Mouse (Mus musculus) forelimb bud, embryonic 11.5 days (tissue): ENCODE data around the gene Peg10.

ENCODE experiments used
- DNase-seq: peaks from one replicate; pipeline ENCODE4 v3.0.0-alpha.2; 2012; ENCODE audit warnings: low read depth, low spot score

Gene Peg10

GRCm38 (mm10) chr6:4746696-4747439 is at the start of gene Peg10, which contains the start of gene Sgce:
Gene Peg10, plus strand, starts transcription at chr6:4747306.
Gene Sgce, minus strand, starts transcription at chr6:4747207.
- DNase-seq = peak; percentile 81

- DNase-seq = no peak
Measured at GRCm38 (mm10) chr6:4701641-4702040, 45.5 kb upstream of the Peg10 start.

GRCm38 (mm10) chr6:4703908-4704307 is 43.2 kb upstream of the Peg10 start:
- DNase-seq = no peak

- no peak for DNase-seq
Measured at GRCm38 (mm10) chr6:4706415-4706814, 40.7 kb upstream of the Peg10 start.

GRCm38 (mm10) chr6:4708971-4709370 is 38.1 kb upstream of the Peg10 start:
- DNase-seq = no peak

GRCm38 (mm10) chr6:4716171-4716570 is 30.9 kb upstream of the Peg10 start:
- no peak for DNase-seq

- no peak for DNase-seq
Measured at GRCm38 (mm10) chr6:4717344-4717743, 29.8 kb upstream of the Peg10 start.

GRCm38 (mm10) chr6:4722142-4722541 is 25.0 kb upstream of the Peg10 start:
- no peak for DNase-seq

GRCm38 (mm10) chr6:4722739-4723138 is 24.4 kb upstream of the Peg10 start:
- no peak for DNase-seq

- DNase-seq = no peak
Measured at GRCm38 (mm10) chr6:4723998-4724757, 22.9 kb upstream of the Peg10 start.

GRCm38 (mm10) chr6:4728305-4728704 is 18.8 kb upstream of the Peg10 start:
- no peak for DNase-seq

- DNase-seq = no peak
Measured at GRCm38 (mm10) chr6:4731675-4732074, 15.4 kb upstream of the Peg10 start.

GRCm38 (mm10) chr6:4733208-4733607 is 13.9 kb upstream of the Peg10 start:
- no peak for DNase-seq

- DNase-seq = no peak
Measured at GRCm38 (mm10) chr6:4736372-4736771, 10.7 kb upstream of the Peg10 start.

GRCm38 (mm10) chr6:4738034-4738629 is 9.0 kb upstream of the Peg10 start:
- no peak for DNase-seq

- no peak for DNase-seq
Measured at GRCm38 (mm10) chr6:4738717-4739116, 8.4 kb upstream of the Peg10 start.

- DNase-seq = no peak
Measured at GRCm38 (mm10) chr6:4739522-4740355, 7.4 kb upstream of the Peg10 start.

GRCm38 (mm10) chr6:4740511-4740910 is 6.6 kb upstream of the Peg10 start:
- no peak for DNase-seq

- no peak for DNase-seq
Measured at GRCm38 (mm10) chr6:4746036-4746695, 940 bp upstream of the Peg10 start.

- DNase-seq = peak; percentile 68
Measured at GRCm38 (mm10) chr6:4747677-4748505, 785 bp downstream of the Peg10 start.
